In the genomic region with DNA sequence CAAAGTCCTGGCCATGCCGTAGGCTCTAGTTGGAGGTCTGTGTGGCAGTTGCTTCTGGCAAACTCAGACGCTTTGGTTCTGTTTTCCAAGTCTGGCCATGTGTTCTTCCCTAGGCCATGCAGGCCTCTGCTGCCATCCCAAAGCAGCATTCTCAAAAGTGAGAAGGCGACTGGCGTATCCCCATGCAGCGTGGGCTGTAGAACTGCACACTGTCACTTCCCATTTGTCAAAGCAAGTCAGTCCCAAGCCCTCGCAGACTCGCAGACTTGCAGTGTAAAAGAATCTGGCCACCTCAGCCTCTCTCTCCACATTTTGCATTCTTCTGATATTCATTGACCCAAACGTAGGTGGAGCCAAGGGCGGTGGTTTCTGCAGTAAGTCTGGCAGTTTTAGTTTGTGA, we compare ENCODE assay signal across 11 mouse cellular contexts.
DNase-seq lines count a peak whose midpoint lies in the region; ATAC-seq and TF ChIP-seq lines count a peak whose summit lies in the region.
"Had no signal": no experiment of that assay in that cellular context is flagged by ENCODE, and none has a peak within 500 bp of the region (broad histone marks: within the 10 kb centered on the region; RNA-seq: fewer than 3 reads in every experiment).

No protein-coding gene starts in this region.

- no peaks in the 10 kb centered on the region for H3K36me3 ChIP-seq in limb, embryonic 13.5 days

- peaks cover 7% of the 10 kb centered on the region; the same call in 1 of the 2 replicates for H3K4me1 ChIP-seq in limb, embryonic 13.5 days

- H3K9ac ChIP-seq in limb, embryonic 13.5 days, result no peak overlapping the region

- TF ChIP-seq CTCF in layer of hippocampus, adult 2 months (conservative IDR thresholded peaks at IDR 0.05), result no peak

- no peak for ATAC-seq in limb, embryonic 13.5 days (ENCODE audit: low FRiP score, low read depth)

- DNase-seq in Muller cell, postnatal 12 days (ENCODE audit: inconsistent ontology term), result peak; percentile 83
- DNase-seq in brain, adult 2 months (ENCODE audit: low read depth, low spot score), result peak; percentile 79
- peak; percentile 49 to 73 for DNase-seq in layer of hippocampus, adult 2 months (ENCODE audit: low spot score in 2 of 2)
- no peak for DNase-seq in lung, postnatal 36 days
- DNase-seq in cerebellum, adult 8-10 months, result no peak
- DNase-seq in spleen, postnatal 36 days (ENCODE audit: low spot score in 2 of 2), result no peak
- DNase-seq: heart, postnatal 14 days; kidney, adult 18-20 months; liver; lung, postnatal 14 days had no signal

- H3K9me3 ChIP-seq in limb, embryonic 13.5 days, result no peaks in the 10 kb centered on the region

- no peak overlapping the region for H3K4me2 ChIP-seq in limb, embryonic 13.5 days (replicated peaks)

- WGBS in limb, embryonic 13.5 days, result 49% methylated on average over 9 of the region's 9 CpGs

- H3K4me3 ChIP-seq in layer of hippocampus, adult 2 months, result no peak overlapping the region
- no peak overlapping the region for H3K4me3 ChIP-seq in limb, embryonic 13.5 days

- peak overlapping the region; percentile 83 for H3K27ac ChIP-seq in layer of hippocampus, adult 2 months
- peak overlapping the region; percentile 28; the same call in 1 of the 2 replicates for H3K27ac ChIP-seq in limb, embryonic 13.5 days

- H3K27me3 ChIP-seq in limb, embryonic 13.5 days, result no peaks in the 10 kb centered on the region

Comparison
In these comparisons a context has a peak if more than half of its experiments do, and no peak if none do; other contexts are left out.
1. DNase-seq: peak in Muller cell, postnatal 12 days (single experiment), brain, adult 2 months (single experiment) and layer of hippocampus, adult 2 months (2 of 2); none in lung, postnatal 36 days (single experiment), cerebellum, adult 8-10 months (single experiment) and spleen, postnatal 36 days (0 of 2).